13 mouse cellular contexts compared by ENCODE assay signal in the genomic region with DNA sequence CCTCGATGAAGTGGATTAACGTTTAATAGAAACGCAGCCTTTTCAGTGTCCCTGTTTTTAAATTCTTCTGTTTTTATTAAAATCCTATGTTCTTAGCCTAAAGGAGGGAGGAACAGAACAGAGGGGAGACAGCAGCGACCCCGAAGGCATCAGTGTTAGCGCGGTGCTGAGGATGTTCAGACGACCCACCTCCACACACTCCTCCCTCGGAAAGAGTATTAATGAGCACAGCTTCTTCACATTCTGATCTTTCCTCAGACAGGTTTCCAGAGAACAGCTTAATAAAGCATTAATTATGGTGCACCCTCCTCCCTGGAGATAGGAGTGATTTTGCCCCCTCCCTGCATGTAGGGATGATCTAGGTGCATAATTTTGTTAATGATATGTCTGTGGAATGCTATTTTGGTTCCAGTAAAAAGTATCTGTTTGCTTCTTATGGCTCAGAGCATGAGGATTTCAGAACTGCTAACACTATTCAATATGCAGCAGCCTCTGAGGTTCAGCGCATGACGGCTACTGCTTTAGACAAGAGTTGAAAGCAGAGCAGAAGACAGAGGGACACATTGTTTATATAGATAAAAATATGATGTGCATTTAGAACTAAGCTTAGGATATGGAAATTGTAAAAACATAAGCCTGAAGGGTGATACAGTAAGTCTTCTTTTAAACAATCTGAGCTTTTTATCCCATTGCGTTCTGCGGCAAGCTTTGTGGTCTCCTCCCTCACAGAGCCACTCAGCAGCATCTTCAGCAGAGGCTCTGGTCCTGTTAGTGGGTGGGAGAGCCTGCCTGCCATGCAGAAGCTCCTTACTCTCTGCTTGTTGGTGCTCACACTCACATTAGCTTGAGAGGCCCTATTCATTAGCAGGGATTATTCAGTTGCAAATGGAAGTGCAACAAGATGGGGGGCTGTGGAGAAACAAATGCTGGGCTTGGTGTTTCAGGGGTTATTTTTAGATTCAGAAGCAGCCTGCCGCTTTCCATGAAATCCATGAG. TPM values are rescaled to one million over a fixed set of nuclear protein-coding genes. Genes with fewer than 3 reads are reported as not detected.
DNase-seq lines count a peak whose midpoint lies in the region; ATAC-seq and TF ChIP-seq lines count a peak whose summit lies in the region.
"Had no signal": no experiment of that assay in that cellular context is flagged by ENCODE, and none has a peak within 500 bp of the region (broad histone marks: within the 10 kb centered on the region; RNA-seq: fewer than 3 reads in every experiment).

No protein-coding gene starts in this region.

- no peak overlapping the region for H3K9ac ChIP-seq in forebrain, embryonic 13.5 days
- no peak overlapping the region for H3K9ac ChIP-seq in forebrain, embryonic 11.5 days (ENCODE audit: low read length)
- H3K9ac ChIP-seq in lung, embryonic 14.5 days: no peak overlapping the region
- H3K9ac ChIP-seq in lung, postnatal 0 days (replicated peaks; ENCODE audit: low read depth): no peak overlapping the region
- no peak overlapping the region for H3K9ac ChIP-seq in stomach, postnatal 0 days (ENCODE audit: low read length)
- H3K9ac ChIP-seq in kidney, embryonic 16.5 days (replicated peaks; ENCODE audit: low read length): no peak overlapping the region

- peak; percentile 88 for ATAC-seq in forebrain, embryonic 13.5 days
- ATAC-seq in forebrain, embryonic 11.5 days (replicated peaks; ENCODE audit: low FRiP score): no peak
- no peak for ATAC-seq in lung, embryonic 14.5 days (ENCODE audit: insufficient read depth)
- no peak for ATAC-seq in lung, postnatal 0 days
- ATAC-seq in stomach, postnatal 0 days (ENCODE audit: low FRiP score, low TSS enrichment): peak; percentile 45; the same call in 1 of the 2 replicates
- no peak for ATAC-seq in kidney, embryonic 16.5 days (ENCODE audit: low FRiP score, low TSS enrichment)
- ATAC-seq: intestine, postnatal 0 days had no signal

- H3K27ac ChIP-seq in forebrain, embryonic 13.5 days: peak overlapping the region; percentile 32
- H3K27ac ChIP-seq in forebrain, embryonic 11.5 days (ENCODE audit: low read depth, low read length): no peak overlapping the region
- no peak overlapping the region for H3K27ac ChIP-seq in lung, embryonic 14.5 days (ENCODE audit: low read depth)
- no peak overlapping the region for H3K27ac ChIP-seq in lung, postnatal 0 days (ENCODE audit: low read length)
- peak overlapping the region; percentile 19; the same call in 1 of the 2 replicates for H3K27ac ChIP-seq in stomach, postnatal 0 days (replicated peaks)
- H3K27ac ChIP-seq in kidney, embryonic 16.5 days (ENCODE audit: low read length): no peak overlapping the region

- no peaks in the 10 kb centered on the region for H3K36me3 ChIP-seq in forebrain, embryonic 13.5 days (ENCODE audit: poor library complexity, severe bottlenecking)
- H3K36me3 ChIP-seq in forebrain, embryonic 11.5 days (ENCODE audit: control insufficient read depth, insufficient read depth, low read length): no peaks in the 10 kb centered on the region
- H3K36me3 ChIP-seq in lung, embryonic 14.5 days (ENCODE audit: insufficient read depth): no peaks in the 10 kb centered on the region
- H3K36me3 ChIP-seq in lung, postnatal 0 days (ENCODE audit: insufficient read depth, low read length): no peaks in the 10 kb centered on the region
- H3K36me3 ChIP-seq in stomach, postnatal 0 days (ENCODE audit: control insufficient read depth, insufficient read depth, low read length): no peaks in the 10 kb centered on the region
- no peaks in the 10 kb centered on the region for H3K36me3 ChIP-seq in kidney, embryonic 16.5 days (ENCODE audit: insufficient read depth, low read length)

- no peaks in the 10 kb centered on the region for H3K9me3 ChIP-seq in forebrain, embryonic 13.5 days (replicated peaks)
- no peaks in the 10 kb centered on the region for H3K9me3 ChIP-seq in forebrain, embryonic 11.5 days (ENCODE audit: control insufficient read depth, low read length)
- H3K9me3 ChIP-seq in lung, embryonic 14.5 days (ENCODE audit: low read depth, low read length): no peaks in the 10 kb centered on the region
- no peaks in the 10 kb centered on the region for H3K9me3 ChIP-seq in lung, postnatal 0 days (ENCODE audit: low read length)
- H3K9me3 ChIP-seq in stomach, postnatal 0 days (ENCODE audit: control insufficient read depth, low read length): no peaks in the 10 kb centered on the region
- no peaks in the 10 kb centered on the region for H3K9me3 ChIP-seq in kidney, embryonic 16.5 days (ENCODE audit: low read length)

- DNase-seq in forebrain, embryonic 11.5 days (ENCODE audit: low spot score): no peak
- DNase-seq in lung, embryonic 14.5 days: peak; percentile 19
- no peak for DNase-seq in lung, postnatal 0 days (ENCODE audit: low spot score)
- DNase-seq in left cerebral cortex, postnatal 25 days (ENCODE audit: low spot score in 2 of 2): peak; percentile 54 to 66
- no peak for DNase-seq in stomach, postnatal 0 days (ENCODE audit: low spot score)
- DNase-seq in heart, postnatal 25 days (ENCODE audit: low spot score): no peak
- DNase-seq: lung, adult 18-20 months; thymus, postnatal 36 days had no signal

- TF ChIP-seq CTCF in lung, embryonic 14.5 days (IDR thresholded peaks at IDR 0.05; ENCODE audit: low read depth): no peak
- no peak for TF ChIP-seq CTCF in lung, postnatal 0 days (IDR thresholded peaks at IDR 0.05)
- TF ChIP-seq CTCF in stomach, postnatal 0 days (IDR thresholded peaks at IDR 0.05; ENCODE audit: low read depth): no peak

- TF ChIP-seq EP300 in lung, postnatal 0 days (IDR thresholded peaks at IDR 0.05): no peak
- no peak for TF ChIP-seq EP300 in stomach, postnatal 0 days (optimal IDR thresholded peaks at IDR 0.05)

- H3K4me3 ChIP-seq in forebrain, embryonic 13.5 days: no peak overlapping the region
- no peak overlapping the region for H3K4me3 ChIP-seq in forebrain, embryonic 11.5 days (ENCODE audit: low read depth, low read length)
- no peak overlapping the region for H3K4me3 ChIP-seq in lung, embryonic 14.5 days (ENCODE audit: low read depth, low read length)
- no peak overlapping the region for H3K4me3 ChIP-seq in lung, postnatal 0 days (ENCODE audit: low read depth, low read length)
- no peak overlapping the region for H3K4me3 ChIP-seq in stomach, postnatal 0 days (ENCODE audit: low read depth, low read length)
- H3K4me3 ChIP-seq in kidney, embryonic 16.5 days (ENCODE audit: low read length): no peak overlapping the region

- intact Hi-C loops in left cerebral cortex, postnatal 25 days (cut with DNase I): no loop called here
- intact Hi-C loops in heart, postnatal 25 days (cut with DNase I): no loop called here

- H3K4me2 ChIP-seq in forebrain, embryonic 13.5 days: peak overlapping the region; percentile 12; the same call in 1 of the 2 replicates
- no peak overlapping the region for H3K4me2 ChIP-seq in forebrain, embryonic 11.5 days (ENCODE audit: low read depth, low read length, severe bottlenecking)
- no peak overlapping the region for H3K4me2 ChIP-seq in lung, embryonic 14.5 days
- H3K4me2 ChIP-seq in lung, postnatal 0 days (replicated peaks; ENCODE audit: low read depth, low read length): no peak overlapping the region
- H3K4me2 ChIP-seq in stomach, postnatal 0 days (replicated peaks; ENCODE audit: low read depth): no peak overlapping the region
- H3K4me2 ChIP-seq in kidney, embryonic 16.5 days (replicated peaks; ENCODE audit: low read depth, low read length): no peak overlapping the region
- H3K4me2 ChIP-seq: heart, embryonic 11.5 days had no signal

- no peaks in the 10 kb centered on the region for H3K27me3 ChIP-seq in forebrain, embryonic 13.5 days
- no peaks in the 10 kb centered on the region for H3K27me3 ChIP-seq in forebrain, embryonic 11.5 days (ENCODE audit: control insufficient read depth, insufficient read depth, low read length)
- no peaks in the 10 kb centered on the region; the same call in 1 of the 2 replicates for H3K27me3 ChIP-seq in lung, embryonic 14.5 days (ENCODE audit: insufficient read depth, low read length)
- no peaks in the 10 kb centered on the region for H3K27me3 ChIP-seq in lung, postnatal 0 days (replicated peaks; ENCODE audit: insufficient read depth, low read length)
- no peaks in the 10 kb centered on the region for H3K27me3 ChIP-seq in stomach, postnatal 0 days (ENCODE audit: control insufficient read depth, insufficient read depth, low read length)
- H3K27me3 ChIP-seq in kidney, embryonic 16.5 days (ENCODE audit: insufficient read depth, low read length): no peaks in the 10 kb centered on the region

- H3K4me1 ChIP-seq in forebrain, embryonic 13.5 days: peaks cover 9% of the 10 kb centered on the region
- no peaks in the 10 kb centered on the region for H3K4me1 ChIP-seq in forebrain, embryonic 11.5 days (replicated peaks; ENCODE audit: control insufficient read depth, insufficient read depth, low read length)
- H3K4me1 ChIP-seq in lung, embryonic 14.5 days (ENCODE audit: insufficient read depth): no peaks in the 10 kb centered on the region
- H3K4me1 ChIP-seq in lung, postnatal 0 days (ENCODE audit: insufficient read depth, low read depth, low read length): no peaks in the 10 kb centered on the region
- H3K4me1 ChIP-seq in stomach, postnatal 0 days (replicated peaks; ENCODE audit: control insufficient read depth, insufficient read depth): no peaks in the 10 kb centered on the region
- H3K4me1 ChIP-seq in kidney, embryonic 16.5 days (ENCODE audit: insufficient read depth, low read length): 0 out of 2 replicates have a peak, but pooled peaks cover 6% of the 10 kb centered on the region

- 56% methylated on average over 14 of the region's 14 CpGs for whole genome bisulfite sequencing in forebrain, embryonic 13.5 days
- WGBS in forebrain, embryonic 11.5 days: 62% methylated on average over 14 of the region's 14 CpGs
- 54% methylated on average over 14 of the region's 14 CpGs for WGBS in lung, embryonic 14.5 days
- 66% methylated on average over 14 of the region's 14 CpGs for WGBS in lung, postnatal 0 days
- WGBS in stomach, postnatal 0 days: 53% methylated on average over 14 of the region's 14 CpGs
- WGBS in kidney, embryonic 16.5 days: 74% methylated on average over 14 of the region's 14 CpGs

RNA-seq across cellular contexts. Expression of gene Sh3gl2, which starts 27.8 kb away (rescaled TPM):
- polyA plus RNA-seq in forebrain, embryonic 13.5 days (2015; fragmentation: Nextera tagmentation; extraction: Ambion mirVana): 30.4 and 30.9 TPM in 2 replicates
- 8.3 and 9.0 TPM in 2 replicates for polyA plus RNA-seq in forebrain, embryonic 11.5 days (2014; fragmentation: Nextera tagmentation; extraction: Ambion mirVana)
- 6.1 and 7.1 TPM in 2 replicates for polyA plus RNA-seq in lung, embryonic 14.5 days (2014; fragmentation: Nextera tagmentation; extraction: Ambion mirVana)
- 0.70 and 1.2 TPM in 2 replicates for polyA plus RNA-seq in lung, postnatal 0 days (2015; fragmentation: Nextera tagmentation; extraction: Ambion mirVana)
- 100 to 1,000 TPM; 275 to 288 TPM for total RNA-seq in left cerebral cortex, postnatal 25 days (2021)
- polyA plus RNA-seq in stomach, postnatal 0 days (2015; fragmentation: Nextera tagmentation; extraction: Ambion mirVana): 9.7 and 12.0 TPM in 2 replicates
- 19.6 and 22.3 TPM in 2 replicates for polyA plus RNA-seq in kidney, embryonic 16.5 days (2015; fragmentation: Nextera tagmentation; extraction: Ambion mirVana)
- 1 to 10 TPM; 2.7 to 3.4 TPM for total RNA-seq in heart, postnatal 25 days (2021)
- total RNA-seq: MEL had no signal

Comparison
In these comparisons a context has a peak if more than half of its experiments do, and no peak if none do; other contexts are left out.
1. ATAC-seq: peak in forebrain, embryonic 13.5 days (single experiment) and stomach, postnatal 0 days (single experiment); none in forebrain, embryonic 11.5 days (single experiment), lung, embryonic 14.5 days (single experiment), lung, postnatal 0 days (single experiment) and kidney, embryonic 16.5 days (single experiment).
2. H3K27ac ChIP-seq: peak in forebrain, embryonic 13.5 days (single experiment) and stomach, postnatal 0 days (single experiment); none in forebrain, embryonic 11.5 days (single experiment), lung, embryonic 14.5 days (single experiment), lung, postnatal 0 days (single experiment) and kidney, embryonic 16.5 days (single experiment).
3. DNase-seq: peak in lung, embryonic 14.5 days (single experiment) and left cerebral cortex, postnatal 25 days (2 of 2); none in forebrain, embryonic 11.5 days (single experiment), lung, postnatal 0 days (single experiment), stomach, postnatal 0 days (single experiment) and heart, postnatal 25 days (single experiment).